Mouse (Mus musculus) kidney, embryonic 15.5 days (tissue): ENCODE data around the gene Selenom. TPM values are rescaled to one million over a fixed set of nuclear protein-coding genes. Genes with fewer than 3 reads are reported as not detected.

Experiments used
- polyA plus RNA-seq: library from polyadenylated mRNA; unstranded; fragments of >200 nt; fragmentation: Nextera tagmentation; extraction: Ambion mirVana; gene quantifications from 2 replicates; pipeline ENCODE4 v1.2.1, GENCODE M21; 2015

Gene Selenom
- polyA plus RNA-seq, 1 experiment from 2014 or later: 112 TPM

Other genes starting within 250 kb of the Selenom start
- 223 and 224 TPM in 2 replicates for gene Drg1, start 248.3 kb upstream of the Selenom start, polyA plus RNA-seq
- gene Patz1, start 225.8 kb upstream of the Selenom start, polyA plus RNA-seq: 57.3 and 60.4 TPM in 2 replicates
- gene Pik3ip1, start 184.3 kb upstream of the Selenom start, polyA plus RNA-seq: 11.4 and 13.2 TPM in 2 replicates
- 40.5 and 46.0 TPM in 2 replicates for gene Limk2, start 105.5 kb upstream of the Selenom start, polyA plus RNA-seq
- 35.5 and 37.0 TPM in 2 replicates for gene Rnf185, start 62.3 kb upstream of the Selenom start, polyA plus RNA-seq
- 0.44 and 0.60 TPM in 2 replicates for gene Pla2g3, start 26.4 kb upstream of the Selenom start, polyA plus RNA-seq
- 1.4 and 2.0 TPM in 2 replicates for gene Inpp5j, start 9.9 kb upstream of the Selenom start, polyA plus RNA-seq
- 89.1 and 110 TPM in 2 replicates for gene Smtn, start 25.9 kb downstream of the Selenom start, polyA plus RNA-seq
- 28.2 and 30.2 TPM in 2 replicates for gene Morc2a, start 134.5 kb downstream of the Selenom start, polyA plus RNA-seq